13 mouse cellular contexts compared by ENCODE assay signal in the genomic region with DNA sequence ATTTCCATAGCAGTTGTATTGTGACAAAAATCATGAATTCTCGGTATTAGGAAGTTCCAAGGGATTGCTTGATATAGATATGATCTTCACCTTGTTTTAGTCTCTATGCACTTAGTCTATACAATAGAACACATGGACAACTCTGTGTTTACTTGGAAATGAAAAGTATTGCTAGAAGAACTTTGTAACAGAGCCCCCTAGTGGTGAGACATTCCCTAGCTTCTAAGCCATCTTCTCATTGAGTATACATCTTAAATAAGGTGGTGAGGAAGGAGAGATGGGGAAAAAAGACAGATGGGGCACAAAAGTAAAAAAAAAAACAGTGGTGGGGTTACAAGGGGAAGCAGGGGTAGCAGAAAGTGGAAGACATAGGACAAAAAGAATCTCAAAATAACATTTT. TPM values are rescaled to one million over a fixed set of nuclear protein-coding genes. Genes with fewer than 3 reads are reported as not detected.
DNase-seq lines count a peak whose midpoint lies in the region; ATAC-seq and TF ChIP-seq lines count a peak whose summit lies in the region.
"Had no signal": no experiment of that assay in that cellular context is flagged by ENCODE, and none has a peak within 500 bp of the region (broad histone marks: within the 10 kb centered on the region; RNA-seq: fewer than 3 reads in every experiment).

No protein-coding gene starts in this region.

- ATAC-seq in liver, postnatal 0 days = no peak
- ATAC-seq in liver, embryonic 11.5 days (replicated peaks; ENCODE audit: low FRiP score) = no peak
- ATAC-seq in Patski = no peak
- no peak for ATAC-seq in forebrain, embryonic 11.5 days (replicated peaks; ENCODE audit: low FRiP score)

- intact Hi-C loops in gastrocnemius, adult 2 months (cut with DNase I) = loop anchor here (2.0 kb wide), 1 partner anchor 25 kb away; no protein-coding TSS in a partner anchor

- POLR2A ChIA-PET in Patski (lab: Charles Lee) = no interaction called here

- in situ Hi-C loops in Patski (cut with MboI; ENCODE audit: low pct_unique_long_range_greater_than_20kb) = no loop called here

- no peaks in the 10 kb centered on the region for H3K27me3 ChIP-seq in liver, postnatal 0 days (ENCODE audit: insufficient read depth, low read length)
- no peaks in the 10 kb centered on the region for H3K27me3 ChIP-seq in liver, embryonic 11.5 days (replicated peaks; ENCODE audit: control insufficient read depth, insufficient read depth, low read length)
- no peaks in the 10 kb centered on the region for H3K27me3 ChIP-seq in Patski
- H3K27me3 ChIP-seq in forebrain, embryonic 11.5 days (ENCODE audit: control insufficient read depth, insufficient read depth, low read length) = no peaks in the 10 kb centered on the region
- H3K27me3 ChIP-seq: stomach, embryonic 15.5 days had no signal

- DNase-seq in gastrocnemius, adult 2 months = no peak
- DNase-seq in gastrocnemius, postnatal 4 days (ENCODE audit: low spot score in 2 of 2) = no peak
- DNase-seq in liver, postnatal 0 days = no peak
- no peak for DNase-seq in liver, embryonic 11.5 days (ENCODE audit: low spot score)
- no peak for DNase-seq in Patski (ENCODE audit: low read depth, low spot score)
- DNase-seq in mesoderm, embryonic 11.5 days (ENCODE audit: low read depth, low spot score) = peak; percentile 24
- DNase-seq in yolk sac, embryonic 10.5 days (ENCODE audit: low spot score) = no peak
- DNase-seq in forebrain, embryonic 11.5 days (ENCODE audit: low spot score) = no peak
- DNase-seq: heart, postnatal 14 days had no signal

- CTCF ChIA-PET in Patski (lab: Charles Lee) = no interaction called here

- H3K27ac ChIP-seq in gastrocnemius, adult 2 months = no peak overlapping the region
- H3K27ac ChIP-seq in liver, postnatal 0 days (ENCODE audit: low read depth) = no peak overlapping the region
- no peak overlapping the region for H3K27ac ChIP-seq in liver, embryonic 11.5 days (ENCODE audit: low read depth, low read length)
- H3K27ac ChIP-seq in forebrain, embryonic 11.5 days (ENCODE audit: low read depth, low read length) = no peak overlapping the region
- H3K27ac ChIP-seq: stomach, embryonic 15.5 days had no signal

- no peaks in the 10 kb centered on the region for H3K9me3 ChIP-seq in liver, postnatal 0 days (ENCODE audit: low read length)
- H3K9me3 ChIP-seq in liver, embryonic 11.5 days (ENCODE audit: control insufficient read depth, low read length) = no peaks in the 10 kb centered on the region
- no peaks in the 10 kb centered on the region for H3K9me3 ChIP-seq in forebrain, embryonic 11.5 days (ENCODE audit: control insufficient read depth, low read length)
- H3K9me3 ChIP-seq: stomach, embryonic 15.5 days had no signal

- H3K4me1 ChIP-seq in liver, postnatal 0 days (ENCODE audit: insufficient read depth) = no peaks in the 10 kb centered on the region
- no peaks in the 10 kb centered on the region for H3K4me1 ChIP-seq in liver, embryonic 11.5 days (replicated peaks; ENCODE audit: control insufficient read depth, insufficient read depth, low read length)
- no peaks in the 10 kb centered on the region for H3K4me1 ChIP-seq in forebrain, embryonic 11.5 days (replicated peaks; ENCODE audit: control insufficient read depth, insufficient read depth, low read length)
- H3K4me1 ChIP-seq: stomach, embryonic 15.5 days had no signal

- no peak overlapping the region for H3K4me2 ChIP-seq in liver, postnatal 0 days (ENCODE audit: low read depth, low read length)
- no peak overlapping the region for H3K4me2 ChIP-seq in liver, embryonic 11.5 days
- no peak overlapping the region for H3K4me2 ChIP-seq in forebrain, embryonic 11.5 days (ENCODE audit: low read depth, low read length, severe bottlenecking)
- H3K4me2 ChIP-seq: stomach, embryonic 15.5 days had no signal

- peak; percentile 50 for TF ChIP-seq CTCF in gastrocnemius, adult 2 months (IDR thresholded peaks at IDR 0.05)
- peak; percentile 37; the same call in 1 of the 2 replicates for TF ChIP-seq CTCF in liver, postnatal 0 days (IDR thresholded peaks at IDR 0.05; ENCODE audit: low read depth)
- peak; percentile 21 for TF ChIP-seq CTCF in Patski (IDR thresholded peaks at IDR 0.05)

- H3K36me3 ChIP-seq in liver, postnatal 0 days (replicated peaks; ENCODE audit: insufficient read depth, low read length) = no peaks in the 10 kb centered on the region
- H3K36me3 ChIP-seq in liver, embryonic 11.5 days (ENCODE audit: control insufficient read depth, insufficient read depth, low read length) = no peaks in the 10 kb centered on the region
- H3K36me3 ChIP-seq in forebrain, embryonic 11.5 days (ENCODE audit: control insufficient read depth, insufficient read depth, low read length) = no peaks in the 10 kb centered on the region
- H3K36me3 ChIP-seq: G1E; stomach, embryonic 15.5 days had no signal

- TF ChIP-seq EP300 in liver, postnatal 0 days (IDR thresholded peaks at IDR 0.05; ENCODE audit: low read depth) = no peak

- no peak overlapping the region for H3K4me3 ChIP-seq in gastrocnemius, adult 2 months
- no peak overlapping the region for H3K4me3 ChIP-seq in liver, postnatal 0 days (ENCODE audit: low read depth, low read length)
- no peak overlapping the region for H3K4me3 ChIP-seq in liver, embryonic 11.5 days (ENCODE audit: low read depth, low read length)
- H3K4me3 ChIP-seq in forebrain, embryonic 11.5 days (ENCODE audit: low read depth, low read length) = no peak overlapping the region
- H3K4me3 ChIP-seq: stomach, embryonic 15.5 days had no signal

- no peak overlapping the region for H3K9ac ChIP-seq in liver, postnatal 0 days (replicated peaks)
- no peak overlapping the region for H3K9ac ChIP-seq in liver, embryonic 11.5 days (ENCODE audit: low read depth, low read length)
- H3K9ac ChIP-seq in forebrain, embryonic 11.5 days (ENCODE audit: low read length) = no peak overlapping the region
- H3K9ac ChIP-seq: stomach, embryonic 15.5 days had no signal

- WGBS in liver, postnatal 0 days (ENCODE audit: insufficient replicate concordance) = 68% methylated on average over 1 of the region's 1 CpGs
- 73% methylated on average over 1 of the region's 1 CpGs for WGBS in liver, embryonic 11.5 days
- 74% methylated on average over 1 of the region's 1 CpGs for WGBS in forebrain, embryonic 11.5 days

RNA-seq across cellular contexts. Expression of a gene that starts 5.6 kb away (rescaled TPM):
- not detected for total RNA-seq in gastrocnemius, adult 2 months (2021)
- not detected for total RNA-seq in gastrocnemius, postnatal 4 days (2021)
- polyA plus RNA-seq in liver, postnatal 0 days (2015; fragmentation: Nextera tagmentation; extraction: Ambion mirVana) = not detected in 2 replicates
- polyA plus RNA-seq in liver, embryonic 11.5 days (2014; fragmentation: Nextera tagmentation; extraction: Ambion mirVana) = not detected in 2 replicates
- not detected for polyA plus RNA-seq in Patski (2021)
- polyA plus RNA-seq in forebrain, embryonic 11.5 days (2014; fragmentation: Nextera tagmentation; extraction: Ambion mirVana) = not detected in 2 replicates
- total RNA-seq: heart, postnatal 14 days; layer of hippocampus, adult 8-10 months had no signal
- polyA plus RNA-seq: G1E; liver, embryonic 16.5 days; stomach, embryonic 15.5 days had no signal

RNA-seq across cellular contexts. Expression of a gene that starts 16.4 kb away (rescaled TPM):
- total RNA-seq in gastrocnemius, adult 2 months (2021) = not detected
- total RNA-seq in gastrocnemius, postnatal 4 days (2021) = not detected
- not detected in 2 replicates for polyA plus RNA-seq in liver, postnatal 0 days (2015; fragmentation: Nextera tagmentation; extraction: Ambion mirVana)
- not detected in 2 replicates for polyA plus RNA-seq in liver, embryonic 11.5 days (2014; fragmentation: Nextera tagmentation; extraction: Ambion mirVana)
- polyA plus RNA-seq in Patski (2021) = not detected
- not detected in 2 replicates for polyA plus RNA-seq in forebrain, embryonic 11.5 days (2014; fragmentation: Nextera tagmentation; extraction: Ambion mirVana)
- total RNA-seq: heart, postnatal 14 days; layer of hippocampus, adult 8-10 months had no signal
- polyA plus RNA-seq: G1E; liver, embryonic 16.5 days; stomach, embryonic 15.5 days had no signal

RNA-seq across cellular contexts. Expression of a gene that starts 29.7 kb away (rescaled TPM):
- not detected for total RNA-seq in gastrocnemius, adult 2 months (2021)
- total RNA-seq in gastrocnemius, postnatal 4 days (2021) = not detected
- not detected in 2 replicates for polyA plus RNA-seq in liver, postnatal 0 days (2015; fragmentation: Nextera tagmentation; extraction: Ambion mirVana)
- not detected in 2 replicates for polyA plus RNA-seq in liver, embryonic 11.5 days (2014; fragmentation: Nextera tagmentation; extraction: Ambion mirVana)
- polyA plus RNA-seq in Patski (2021) = not detected
- not detected in 2 replicates for polyA plus RNA-seq in forebrain, embryonic 11.5 days (2014; fragmentation: Nextera tagmentation; extraction: Ambion mirVana)
- total RNA-seq: G1E; heart, postnatal 14 days; layer of hippocampus, adult 8-10 months had no signal
- polyA plus RNA-seq: G1E; liver, embryonic 16.5 days; stomach, embryonic 15.5 days had no signal

RNA-seq across cellular contexts. Expression of a gene that starts 40.7 kb away (rescaled TPM):
- total RNA-seq in gastrocnemius, adult 2 months (2021) = not detected
- not detected for total RNA-seq in gastrocnemius, postnatal 4 days (2021)
- polyA plus RNA-seq in liver, postnatal 0 days (2015; fragmentation: Nextera tagmentation; extraction: Ambion mirVana) = not detected in 2 replicates
- not detected in 2 replicates for polyA plus RNA-seq in liver, embryonic 11.5 days (2014; fragmentation: Nextera tagmentation; extraction: Ambion mirVana)
- not detected for polyA plus RNA-seq in Patski (2021)
- not detected in 2 replicates for polyA plus RNA-seq in forebrain, embryonic 11.5 days (2014; fragmentation: Nextera tagmentation; extraction: Ambion mirVana)
- total RNA-seq: G1E; heart, postnatal 14 days; layer of hippocampus, adult 8-10 months had no signal
- polyA plus RNA-seq: G1E; liver, embryonic 16.5 days; stomach, embryonic 15.5 days had no signal

RNA-seq across cellular contexts. Expression of a gene that starts 56.0 kb away (rescaled TPM):
- total RNA-seq in gastrocnemius, adult 2 months (2021) = not detected
- total RNA-seq in gastrocnemius, postnatal 4 days (2021) = not detected
- not detected in 2 replicates for polyA plus RNA-seq in liver, postnatal 0 days (2015; fragmentation: Nextera tagmentation; extraction: Ambion mirVana)
- polyA plus RNA-seq in liver, embryonic 11.5 days (2014; fragmentation: Nextera tagmentation; extraction: Ambion mirVana) = not detected in 2 replicates
- polyA plus RNA-seq in Patski (2021) = 0.01 TPM
- polyA plus RNA-seq in forebrain, embryonic 11.5 days (2014; fragmentation: Nextera tagmentation; extraction: Ambion mirVana) = not detected in 2 replicates
- total RNA-seq: heart, postnatal 14 days had no signal
- polyA plus RNA-seq: G1E; liver, embryonic 16.5 days had no signal
